Mouse (Mus musculus): ENCODE data around the gene Ak3. TPM values are rescaled to one million over a fixed set of nuclear protein-coding genes. Genes with fewer than 3 reads are reported as not detected.
A peak's percentile ranks its signal among the peaks of the same experiment; 100 is the strongest.

The Ak3 gene
- polyA plus RNA-seq, 1 experiment from 2014 or later: 73.2 TPM

DNA sequence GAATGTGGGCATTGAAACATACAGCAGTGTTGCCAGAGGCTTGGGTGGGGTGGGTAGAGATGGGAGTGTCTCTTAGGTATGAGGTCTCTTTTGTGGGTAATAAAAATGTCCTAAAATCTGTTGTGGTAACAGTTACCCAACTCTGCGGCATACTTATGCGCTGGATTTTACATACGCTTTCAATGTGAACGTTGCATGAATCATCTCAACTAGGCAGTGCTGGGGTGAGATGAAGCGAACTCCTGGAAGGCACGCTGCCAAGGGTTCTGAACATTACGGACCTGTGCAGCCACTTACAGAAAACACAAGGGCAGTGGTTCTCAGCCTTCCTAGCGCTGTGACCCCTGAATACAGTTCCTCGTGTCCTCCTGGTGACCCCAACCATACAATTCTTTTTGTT lies 5.1 kb downstream of the Ak3 start:
- WGBS: 93% methylated on average over 9 of the region's 9 CpGs
- H3K4me1 ChIP-seq (replicated peaks): peaks cover 16% of the 10 kb centered on the region; the same call in 1 of the 2 replicates

DNA sequence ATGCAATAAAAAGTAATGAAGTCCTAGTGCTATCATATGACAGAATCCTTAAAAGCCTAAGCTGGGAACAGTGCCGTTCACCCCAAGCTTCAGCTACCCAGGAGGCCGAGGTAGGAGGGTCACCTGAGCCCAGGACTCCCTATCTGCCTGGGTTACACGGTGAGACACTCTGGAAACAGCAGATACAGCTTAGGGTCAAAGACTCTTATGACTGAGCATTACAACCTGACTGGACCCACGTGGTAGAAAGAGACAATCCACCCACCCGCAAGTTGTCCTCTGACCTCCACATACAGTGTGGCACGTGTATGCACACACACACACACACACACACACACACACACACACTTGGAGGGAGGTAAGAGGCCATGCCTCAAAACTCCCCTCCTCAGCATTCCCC lies 5.6 kb downstream of the Ak3 start:
- no peak overlapping the region for H3K9ac ChIP-seq (replicated peaks)
- no peaks in the 10 kb centered on the region for H3K27me3 ChIP-seq
- peaks cover 10% of the 10 kb centered on the region; the same call in 1 of the 2 replicates for H3K9me3 ChIP-seq
- H3K4me2 ChIP-seq: no peak overlapping the region
- no peak overlapping the region for H3K4me3 ChIP-seq (replicated peaks)
- H3K27ac ChIP-seq: no peak overlapping the region
- peaks cover 16% of the 10 kb centered on the region; the same call in 1 of the 2 replicates for H3K4me1 ChIP-seq (replicated peaks)
- WGBS: 80% methylated on average over 6 of the region's 6 CpGs
- peaks cover 20% of the 10 kb centered on the region for H3K36me3 ChIP-seq
- no peak for ATAC-seq (ENCODE audit: insufficient number of reproducible peaks, insufficient read depth, low FRiP score, low TSS enrichment, low read depth)

More for the DNA sequence above, 5.1 kb downstream of the Ak3 start:
- no peak overlapping the region for H3K27ac ChIP-seq
- H3K4me3 ChIP-seq (replicated peaks): no peak overlapping the region
- ATAC-seq (ENCODE audit: insufficient number of reproducible peaks, insufficient read depth, low FRiP score, low TSS enrichment, low read depth): no peak
- H3K9me3 ChIP-seq: peaks cover 10% of the 10 kb centered on the region; the same call in 1 of the 2 replicates
- no peak overlapping the region for H3K9ac ChIP-seq (replicated peaks)
- H3K4me2 ChIP-seq: no peak overlapping the region
- H3K27me3 ChIP-seq: no peaks in the 10 kb centered on the region
- H3K36me3 ChIP-seq: peaks cover 15% of the 10 kb centered on the region; the same call in 1 of the 2 replicates

DNA sequence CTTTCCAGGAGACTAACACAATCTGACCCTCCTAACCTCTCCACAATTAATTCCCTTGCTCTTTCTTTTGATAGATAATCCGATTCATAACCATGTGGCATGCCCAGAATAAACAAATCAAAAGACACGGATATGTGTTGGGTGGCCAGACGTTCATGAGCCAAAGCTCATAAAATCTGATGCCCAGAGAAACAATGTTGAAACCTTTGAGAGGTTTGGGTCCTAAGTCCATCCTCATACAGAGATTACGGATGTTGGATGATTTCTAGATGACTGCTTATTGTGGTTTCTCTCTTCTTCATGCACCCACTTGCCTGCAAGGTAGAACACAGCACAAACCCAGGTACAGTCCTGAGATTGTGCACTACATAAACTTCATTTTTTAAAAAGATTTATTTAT lies 7.6 kb downstream of the Ak3 start:
- WGBS: 94% methylated on average over 4 of the region's 4 CpGs
- no peak overlapping the region for H3K9ac ChIP-seq (replicated peaks)
- no peak overlapping the region for H3K27ac ChIP-seq
- peaks cover 38% of the 10 kb centered on the region for H3K36me3 ChIP-seq
- H3K27me3 ChIP-seq: no peaks in the 10 kb centered on the region
- ATAC-seq (ENCODE audit: insufficient number of reproducible peaks, insufficient read depth, low FRiP score, low TSS enrichment, low read depth): no peak
- H3K4me2 ChIP-seq: no peak overlapping the region
- H3K4me3 ChIP-seq (replicated peaks): no peak overlapping the region
- peaks cover 10% of the 10 kb centered on the region; the same call in 1 of the 2 replicates for H3K9me3 ChIP-seq
- peaks cover 2% of the 10 kb centered on the region; the same call in 1 of the 2 replicates for H3K4me1 ChIP-seq (replicated peaks)

DNA sequence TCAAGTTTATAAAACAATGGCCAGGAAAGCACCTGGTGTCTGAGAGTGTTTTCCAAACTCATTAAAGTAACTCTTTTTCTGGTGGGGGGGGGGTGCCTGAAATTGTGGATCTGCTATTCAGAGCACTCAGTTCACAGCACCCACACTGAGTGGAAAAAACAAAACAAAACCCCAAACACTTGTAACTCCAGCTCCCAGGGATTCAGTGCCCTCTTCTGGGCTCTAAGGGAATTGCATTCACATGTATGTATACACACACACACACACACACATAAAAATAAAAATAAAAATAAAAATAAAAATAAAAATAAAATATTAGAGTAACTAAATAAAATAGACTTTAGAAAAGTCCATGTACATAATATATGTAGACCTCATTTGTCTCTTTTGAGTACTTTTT lies 8.4 kb downstream of the Ak3 start:
- Histone ChIP-seq H3K27me3 (no peaks in the 10 kb centered on the region), H3K9ac (replicated peaks) (no peak overlapping the region), H3K36me3 (peaks cover 47% of the 10 kb centered on the region), H3K9me3 (peaks cover 10% of the 10 kb centered on the region; the same call in 1 of the 2 replicates), H3K4me2 (no peak overlapping the region), H3K27ac (no peak overlapping the region), H3K4me3 (replicated peaks) (no peak overlapping the region), H3K4me1 (replicated peaks) (no peaks in the 10 kb centered on the region)
- no peak for ATAC-seq (ENCODE audit: insufficient number of reproducible peaks, insufficient read depth, low FRiP score, low TSS enrichment, low read depth)

DNA sequence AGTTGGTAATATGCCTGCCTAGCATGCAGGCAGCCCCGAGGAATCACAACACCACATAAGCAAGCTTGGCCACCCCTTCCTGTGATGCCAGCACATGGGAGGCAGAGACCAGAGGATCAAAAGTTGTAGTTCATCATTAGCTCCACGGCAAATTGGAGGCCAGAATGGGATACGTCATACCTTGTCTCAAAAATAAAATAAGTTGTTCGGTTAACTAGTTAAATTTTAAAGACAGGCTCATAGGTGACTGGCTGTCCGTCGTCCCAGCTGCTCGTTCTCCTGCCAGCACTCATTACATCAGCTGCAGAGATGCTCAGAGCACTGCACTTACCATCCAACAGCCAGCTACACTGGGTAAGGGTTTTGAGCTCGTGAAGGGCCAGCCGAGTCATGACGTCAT lies 10.2 kb downstream of the Ak3 start:
- Histone ChIP-seq H3K9ac (replicated peaks) (no peak overlapping the region), H3K36me3 (peaks cover 62% of the 10 kb centered on the region), H3K4me3 (replicated peaks) (no peak overlapping the region), H3K27ac (0 out of 2 replicates have a peak overlapping the region, but pooled peaks have one; percentile 19), H3K27me3 (no peaks in the 10 kb centered on the region), H3K4me2 (no peak overlapping the region), H3K4me1 (replicated peaks) (no peaks in the 10 kb centered on the region), H3K9me3 (peaks cover 13% of the 10 kb centered on the region; the same call in 1 of the 2 replicates)
- 88% methylated on average over 10 of the region's 10 CpGs for WGBS
- ATAC-seq (ENCODE audit: insufficient number of reproducible peaks, insufficient read depth, low FRiP score, low TSS enrichment, low read depth): no peak

DNA sequence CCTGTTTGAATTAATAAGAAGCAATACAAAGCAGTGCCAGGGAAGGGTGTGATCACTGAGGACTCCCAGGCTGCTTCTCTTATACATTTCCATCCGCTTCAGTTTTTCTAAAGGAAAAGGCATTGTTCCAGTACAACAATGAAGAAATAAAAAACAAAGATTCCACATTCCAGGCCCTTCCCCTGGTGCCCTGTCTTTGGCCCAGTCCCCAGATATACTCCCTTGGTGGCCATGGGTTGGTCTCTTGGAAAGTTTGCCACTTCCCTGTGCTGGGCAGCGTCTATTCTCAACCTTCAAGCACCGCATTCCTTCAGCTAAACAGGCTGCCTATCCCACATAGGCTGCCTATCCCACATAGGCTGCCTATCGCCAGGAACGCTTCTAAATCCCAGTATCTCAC lies 10.7 kb downstream of the Ak3 start:
- Histone ChIP-seq H3K27ac (no peak overlapping the region), H3K9ac (replicated peaks) (no peak overlapping the region), H3K4me3 (replicated peaks) (no peak overlapping the region), H3K9me3 (peaks cover 13% of the 10 kb centered on the region; the same call in 1 of the 2 replicates), H3K27me3 (no peaks in the 10 kb centered on the region), H3K4me1 (replicated peaks) (no peaks in the 10 kb centered on the region), H3K4me2 (no peak overlapping the region), H3K36me3 (peaks cover 63% of the 10 kb centered on the region)
- ATAC-seq (ENCODE audit: insufficient number of reproducible peaks, insufficient read depth, low FRiP score, low TSS enrichment, low read depth): no peak
- 93% methylated on average over 5 of the region's 5 CpGs for WGBS

DNA sequence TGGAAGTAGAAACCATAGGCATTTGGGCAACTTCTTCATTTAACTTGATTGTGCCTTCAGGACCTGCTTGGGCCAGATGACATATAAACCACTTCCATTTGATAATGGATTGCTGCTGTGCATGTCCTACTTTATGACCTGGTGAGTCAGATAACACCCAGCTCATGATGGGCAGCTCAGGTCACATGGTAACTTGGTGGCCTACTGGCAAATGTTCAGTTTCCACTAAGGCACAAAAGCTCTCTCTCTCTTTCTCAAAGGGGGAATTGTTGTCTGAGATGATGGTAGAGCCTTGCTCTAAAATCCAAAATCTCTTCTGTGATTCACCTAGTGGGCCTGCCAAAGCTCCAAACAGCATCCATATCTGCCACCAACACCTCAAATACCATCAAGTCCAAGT lies 15.1 kb downstream of the Ak3 start:
- H3K4me2 ChIP-seq: no peak overlapping the region
- no peak overlapping the region for H3K9ac ChIP-seq (replicated peaks)
- no peak overlapping the region for H3K27ac ChIP-seq
- H3K9me3 ChIP-seq: 0 out of 2 replicates have a peak, but pooled peaks cover 4% of the 10 kb centered on the region
- H3K27me3 ChIP-seq: no peaks in the 10 kb centered on the region
- ATAC-seq (ENCODE audit: insufficient number of reproducible peaks, insufficient read depth, low FRiP score, low TSS enrichment, low read depth): no peak
- H3K36me3 ChIP-seq: peaks cover 68% of the 10 kb centered on the region
- no peak overlapping the region for H3K4me3 ChIP-seq (replicated peaks)
- no peaks in the 10 kb centered on the region for H3K4me1 ChIP-seq (replicated peaks)

DNA sequence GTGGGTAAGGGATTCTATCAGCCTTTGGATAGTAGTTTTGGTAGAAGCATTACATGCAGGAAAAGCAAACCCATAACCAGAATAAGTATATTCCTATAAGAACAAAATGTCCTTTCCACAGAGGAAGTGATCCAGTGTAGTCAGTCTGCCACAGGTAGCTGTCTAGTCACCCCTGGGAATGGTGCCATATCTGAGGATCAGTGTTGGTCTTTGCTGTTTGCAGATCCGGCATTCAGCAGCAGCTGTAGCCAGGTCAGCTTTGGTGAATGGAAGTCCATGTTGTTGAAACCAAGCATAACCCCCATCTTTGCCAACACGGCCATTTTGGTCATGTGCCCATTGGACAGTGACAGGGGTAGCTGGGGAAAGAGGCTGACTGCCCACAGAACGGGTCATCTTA lies 16.0 kb downstream of the Ak3 start:
- Histone ChIP-seq H3K9me3 (0 out of 2 replicates have a peak, but pooled peaks cover 4% of the 10 kb centered on the region), H3K36me3 (peaks cover 67% of the 10 kb centered on the region), H3K9ac (replicated peaks) (no peak overlapping the region), H3K4me1 (replicated peaks) (no peaks in the 10 kb centered on the region), H3K4me2 (no peak overlapping the region), H3K27ac (no peak overlapping the region), H3K27me3 (no peaks in the 10 kb centered on the region), H3K4me3 (replicated peaks) (no peak overlapping the region)
- ATAC-seq (ENCODE audit: insufficient number of reproducible peaks, insufficient read depth, low FRiP score, low TSS enrichment, low read depth): no peak
- WGBS: 93% methylated on average over 3 of the region's 3 CpGs

DNA sequence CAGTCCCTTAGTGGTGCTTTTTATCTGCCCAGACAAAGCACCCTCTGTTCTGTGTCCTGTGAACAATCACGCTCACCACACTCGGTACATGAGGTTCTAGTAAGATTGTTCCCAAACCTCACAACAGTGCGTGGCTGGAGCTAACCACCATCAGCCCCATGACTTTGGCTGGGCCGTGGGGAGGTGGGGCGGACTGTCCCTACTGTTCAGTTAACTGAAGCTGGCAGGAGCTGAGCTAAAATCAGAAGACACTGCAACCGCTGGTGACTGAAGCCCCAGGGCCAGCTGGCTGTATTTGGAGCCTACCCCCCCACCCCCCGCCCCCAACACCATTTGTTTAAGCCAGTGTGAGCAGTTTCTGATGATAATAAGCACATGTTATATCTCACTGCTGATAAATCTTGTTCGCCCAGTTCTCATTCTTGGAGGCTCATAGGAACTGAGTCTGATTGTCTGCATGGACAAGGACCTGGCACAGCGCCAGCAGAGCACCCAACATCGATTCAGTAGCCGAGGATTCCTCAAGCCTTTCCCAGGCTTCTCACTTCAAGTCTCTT lies 23.3 kb downstream of the Ak3 start:
- no peak for ATAC-seq (ENCODE audit: insufficient number of reproducible peaks, insufficient read depth, low FRiP score, low TSS enrichment, low read depth)
- Histone ChIP-seq H3K27me3 (no peaks in the 10 kb centered on the region), H3K27ac (no peak overlapping the region), H3K9me3 (no peaks in the 10 kb centered on the region), H3K4me1 (replicated peaks) (no peaks in the 10 kb centered on the region), H3K4me3 (replicated peaks) (no peak overlapping the region), H3K4me2 (no peak overlapping the region), H3K36me3 (peaks cover 82% of the 10 kb centered on the region), H3K9ac (replicated peaks) (no peak overlapping the region)
- WGBS: 89% methylated on average over 11 of the region's 11 CpGs

DNA sequence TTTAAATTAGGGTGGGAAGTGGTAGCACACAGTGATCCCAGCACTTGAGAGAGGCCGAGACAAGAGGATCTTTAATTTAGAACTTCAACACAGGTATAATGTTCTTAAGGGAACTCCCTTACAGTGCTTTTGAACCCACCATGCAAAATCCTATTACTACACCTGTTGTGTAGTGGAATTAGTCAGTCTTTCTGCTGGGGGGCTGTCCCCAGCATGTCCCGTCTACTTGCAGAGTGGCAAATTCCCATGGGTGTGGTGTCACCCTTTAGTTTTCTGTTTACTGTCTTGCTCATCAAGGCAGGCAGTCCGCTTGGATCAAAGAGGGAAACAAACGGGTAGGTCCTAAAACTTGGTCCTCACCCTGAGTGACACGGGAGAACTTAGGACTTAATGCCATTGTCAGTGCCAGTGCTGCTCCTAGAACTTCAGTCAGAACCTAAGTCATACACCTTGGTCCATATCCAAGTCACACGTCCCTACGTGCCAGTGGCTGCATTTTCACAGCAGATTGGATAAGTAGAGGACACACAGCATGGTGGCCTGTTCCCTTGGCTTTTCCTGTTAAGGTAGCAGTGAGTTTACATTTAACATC lies 25.9 kb downstream of the Ak3 start:
- H3K9me3 ChIP-seq: no peaks in the 10 kb centered on the region
- WGBS: 90% methylated on average over 7 of the region's 7 CpGs
- H3K36me3 ChIP-seq: peaks cover 87% of the 10 kb centered on the region
- no peak overlapping the region for H3K27ac ChIP-seq
- no peak for ATAC-seq (ENCODE audit: insufficient number of reproducible peaks, insufficient read depth, low FRiP score, low TSS enrichment, low read depth)
- H3K4me2 ChIP-seq: no peak overlapping the region
- H3K4me1 ChIP-seq (replicated peaks): peaks cover 2% of the 10 kb centered on the region; the same call in 1 of the 2 replicates
- no peak overlapping the region for H3K9ac ChIP-seq (replicated peaks)
- no peaks in the 10 kb centered on the region for H3K27me3 ChIP-seq
- H3K4me3 ChIP-seq (replicated peaks): no peak overlapping the region

DNA sequence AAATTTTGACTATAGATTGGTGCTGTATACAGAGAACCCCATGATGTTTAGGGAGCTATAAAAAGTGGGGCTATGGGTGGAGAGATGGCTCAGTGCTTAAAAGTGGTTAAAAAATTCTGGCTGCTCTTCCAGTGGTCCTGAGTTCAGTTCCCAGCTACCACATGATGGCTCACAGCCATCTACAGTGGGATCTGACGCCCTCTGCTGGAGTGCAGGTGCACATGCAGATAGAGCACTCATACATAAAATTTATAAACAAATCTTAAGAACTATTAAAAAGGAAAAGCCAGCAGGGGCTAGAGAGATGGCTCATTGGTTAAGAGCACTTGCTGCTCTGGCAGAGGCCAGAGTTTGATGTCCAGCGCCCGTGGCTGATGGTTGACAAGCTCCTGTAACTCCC lies 28.1 kb downstream of the Ak3 start:
- H3K9me3 ChIP-seq: no peaks in the 10 kb centered on the region
- no peak overlapping the region for H3K27ac ChIP-seq
- H3K4me1 ChIP-seq (replicated peaks): peaks cover 16% of the 10 kb centered on the region; the same call in 1 of the 2 replicates
- no peak overlapping the region for H3K9ac ChIP-seq (replicated peaks)
- ATAC-seq (ENCODE audit: insufficient number of reproducible peaks, insufficient read depth, low FRiP score, low TSS enrichment, low read depth): no peak
- no peaks in the 10 kb centered on the region for H3K27me3 ChIP-seq
- H3K4me2 ChIP-seq: no peak overlapping the region
- no peak overlapping the region for H3K4me3 ChIP-seq (replicated peaks)
- WGBS: 88% methylated on average over 3 of the region's 3 CpGs
- peaks cover 76% of the 10 kb centered on the region for H3K36me3 ChIP-seq

DNA sequence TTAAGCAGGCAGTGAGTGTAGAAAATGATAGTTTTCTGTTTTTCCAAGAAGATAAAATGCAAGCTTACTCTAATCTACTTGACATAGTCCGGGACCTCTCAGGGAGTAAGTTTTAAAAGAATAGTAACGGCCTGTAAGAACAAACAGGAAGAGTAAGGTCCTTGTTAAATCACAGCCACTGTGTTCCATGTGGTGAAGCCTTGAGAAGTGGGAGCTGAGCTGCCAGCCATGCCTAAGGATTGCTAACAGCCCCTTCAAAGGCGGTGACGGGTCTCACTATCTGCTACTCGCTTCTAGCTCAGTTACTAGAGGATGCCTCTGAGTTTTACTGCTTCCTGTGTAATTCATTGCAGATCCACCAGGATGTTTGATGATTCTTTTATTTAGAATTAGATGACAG lies 31.0 kb downstream of the Ak3 start:
- Histone ChIP-seq H3K9ac (replicated peaks) (no peak overlapping the region), H3K9me3 (no peaks in the 10 kb centered on the region), H3K27ac (0 out of 2 replicates have a peak overlapping the region, but pooled peaks have one; percentile 45), H3K36me3 (peaks cover 70% of the 10 kb centered on the region), H3K4me1 (replicated peaks) (peaks cover 16% of the 10 kb centered on the region; the same call in 1 of the 2 replicates), H3K4me3 (replicated peaks) (no peak overlapping the region), H3K27me3 (no peaks in the 10 kb centered on the region), H3K4me2 (no peak overlapping the region)
- WGBS: 29% methylated on average over 5 of the region's 5 CpGs
- no peak for ATAC-seq (ENCODE audit: insufficient number of reproducible peaks, insufficient read depth, low FRiP score, low TSS enrichment, low read depth)
